Mouse (Mus musculus) left cerebral cortex, adult 9 months (tissue): ENCODE results near the gene Cyth1.

Source experiments
- DNase-seq, 2 experiments: peaks; one replicate each; pipeline ENCODE4 v3.0.0; 2022; ENCODE audit warnings: low spot score in 2 of 2

Gene Cyth1

DNA sequence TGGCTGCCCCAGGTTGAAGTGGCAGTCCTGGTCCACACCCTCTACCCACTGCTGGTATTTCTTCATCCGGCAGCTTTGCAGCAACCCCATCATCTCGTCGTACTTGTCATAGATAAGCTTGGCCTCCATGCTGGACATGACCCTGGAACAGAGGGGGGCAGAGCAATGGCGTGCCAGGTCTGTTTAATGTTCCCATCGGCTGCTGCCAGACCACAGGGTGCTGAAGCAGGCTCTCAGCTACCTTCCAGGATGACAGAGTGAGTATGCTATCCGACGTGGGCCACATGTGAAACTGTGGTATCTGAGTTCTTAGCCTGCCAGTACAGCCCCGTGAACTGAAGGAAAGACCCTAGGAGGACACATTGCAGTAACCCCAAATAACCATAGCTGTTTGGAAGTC, 129.6 kb downstream of the Cyth1 start:
- no peak for DNase-seq

DNA sequence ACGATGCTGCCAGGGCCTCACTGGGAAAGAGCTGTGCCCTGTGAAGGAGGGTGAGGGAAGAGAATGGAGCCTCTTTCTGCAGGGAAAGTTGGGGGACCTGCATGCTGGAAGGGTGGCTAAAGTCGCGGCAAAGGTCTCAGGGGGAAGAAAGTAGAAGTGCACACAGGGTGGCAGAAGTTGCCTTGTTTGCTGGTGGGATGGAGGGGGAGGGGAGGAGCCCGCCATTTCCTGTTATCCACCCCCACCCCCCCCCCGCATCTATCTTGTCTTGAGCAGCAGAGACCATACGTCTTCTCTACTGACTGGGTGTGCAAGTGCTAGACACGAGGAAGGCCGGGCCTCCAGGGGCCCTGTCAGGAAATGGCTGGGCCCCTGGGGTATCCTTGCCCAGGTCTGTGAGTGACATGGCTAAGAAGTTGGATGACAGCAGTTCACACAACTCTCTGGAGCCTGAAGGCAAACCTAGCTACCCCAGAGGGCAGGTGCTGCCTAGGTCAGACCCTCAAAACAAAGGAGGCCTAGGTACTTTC, 133.7 kb downstream of the Cyth1 start:
- no peak for DNase-seq

DNA sequence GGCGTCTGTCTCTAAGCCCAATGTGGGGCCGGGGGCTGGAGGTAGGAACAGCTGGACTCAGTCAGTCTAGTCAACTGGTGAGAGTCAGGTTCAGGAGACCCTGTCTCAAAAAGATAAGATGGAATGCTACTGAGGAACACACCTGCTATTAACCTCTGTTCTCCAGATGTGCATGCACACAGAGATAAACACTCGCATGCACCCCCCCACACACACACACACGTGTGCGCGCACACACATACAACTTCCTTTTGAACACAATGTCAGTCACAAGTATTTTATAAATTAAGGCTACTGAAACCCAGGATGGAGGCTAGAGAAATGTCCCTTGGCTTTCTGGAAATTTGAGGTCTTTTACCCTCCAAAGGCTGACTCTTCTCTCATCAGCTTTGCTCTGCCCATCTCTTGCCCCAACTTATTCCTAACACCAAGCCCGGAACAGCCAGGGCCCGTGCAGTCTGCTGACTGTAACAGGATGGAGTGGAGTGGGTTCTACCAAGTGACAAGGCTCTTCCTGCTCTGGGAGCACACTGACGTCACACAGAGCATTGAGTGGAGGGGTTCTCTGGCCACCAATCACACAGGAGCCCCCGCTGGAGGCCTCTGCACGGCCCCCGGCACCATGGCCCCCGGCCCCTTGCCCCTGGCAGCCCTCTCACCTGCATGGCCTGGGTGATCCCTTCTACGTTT, 134.7 kb downstream of the Cyth1 start:
- DNase-seq = no peak

- DNase-seq = peak; percentile 35 to 85
These were observed 144.4 kb downstream of the Cyth1 start for GRCm38 (mm10) chr11:118104001-118104400.

DNA sequence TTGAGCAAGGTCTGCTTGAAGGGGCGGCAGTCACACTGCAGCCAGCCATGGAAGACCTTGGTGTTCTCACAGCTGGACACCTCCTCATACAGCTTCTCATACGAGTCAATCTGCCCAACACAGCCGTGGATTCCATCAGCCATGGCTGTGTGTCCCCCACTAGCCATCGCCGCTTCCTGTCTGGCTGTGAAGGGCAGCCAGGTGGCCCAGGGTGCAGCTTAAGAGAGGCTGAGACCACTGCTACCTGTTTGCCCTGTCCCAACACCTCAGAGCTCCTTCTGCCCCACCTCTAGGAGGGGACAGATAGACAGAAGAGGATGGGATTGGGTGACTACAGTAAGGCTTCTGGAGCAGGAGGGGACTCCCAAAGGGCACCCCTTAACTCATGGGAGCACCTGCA, 145.0 kb downstream of the Cyth1 start:
- no peak for DNase-seq

DNA sequence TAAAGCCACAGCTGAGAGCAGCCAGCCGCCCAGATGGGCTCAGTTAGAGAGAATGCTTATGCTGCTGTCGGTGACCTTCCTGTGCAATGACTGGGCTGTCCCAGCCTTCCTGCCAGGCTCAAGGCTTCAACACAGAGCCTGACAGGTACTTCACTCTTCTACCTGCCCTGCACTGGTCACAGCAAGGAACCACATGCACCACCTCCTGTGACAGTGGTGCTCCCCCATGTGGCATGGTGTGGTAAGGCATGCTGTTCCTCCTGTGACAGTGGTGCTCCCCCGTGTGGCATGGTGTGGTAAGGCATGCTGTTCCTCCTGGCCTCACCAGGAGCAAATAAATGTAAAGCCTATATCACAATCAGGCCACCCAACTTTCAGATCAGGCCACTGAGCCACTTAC, 145.6 kb downstream of the Cyth1 start:
- peak; percentile 48 to 90 for DNase-seq

DNA sequence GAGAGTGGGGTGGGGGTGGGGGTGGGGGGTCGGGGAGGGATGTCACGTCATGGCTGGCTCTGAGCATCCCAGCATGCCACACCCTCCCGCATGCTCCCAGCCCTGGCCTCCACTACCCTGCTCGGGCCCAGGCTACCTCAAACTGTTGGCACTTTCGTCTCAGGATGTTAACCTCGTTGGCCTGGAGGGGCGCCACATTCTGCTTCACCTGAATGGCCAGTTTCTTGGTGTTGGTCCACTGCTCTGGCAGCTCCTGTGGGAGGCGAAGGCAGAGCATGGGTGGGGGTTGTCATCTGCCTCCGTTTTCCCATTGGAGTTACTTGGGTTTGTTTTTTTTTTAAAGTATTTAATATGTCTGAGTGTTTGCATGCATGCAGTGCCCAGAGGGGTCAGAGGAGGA, 147.3 kb downstream of the Cyth1 start:
- no peak for DNase-seq

GRCm38 (mm10) chr11:118096736-118097135, 151.7 kb downstream of the Cyth1 start:
- no peak for DNase-seq

GRCm38 (mm10) chr11:118095004-118095403, 153.4 kb downstream of the Cyth1 start:
- DNase-seq = no peak

GRCm38 (mm10) chr11:118091002-118091670, 157.3 kb downstream of the Cyth1 start:
- no peak for DNase-seq

DNA sequence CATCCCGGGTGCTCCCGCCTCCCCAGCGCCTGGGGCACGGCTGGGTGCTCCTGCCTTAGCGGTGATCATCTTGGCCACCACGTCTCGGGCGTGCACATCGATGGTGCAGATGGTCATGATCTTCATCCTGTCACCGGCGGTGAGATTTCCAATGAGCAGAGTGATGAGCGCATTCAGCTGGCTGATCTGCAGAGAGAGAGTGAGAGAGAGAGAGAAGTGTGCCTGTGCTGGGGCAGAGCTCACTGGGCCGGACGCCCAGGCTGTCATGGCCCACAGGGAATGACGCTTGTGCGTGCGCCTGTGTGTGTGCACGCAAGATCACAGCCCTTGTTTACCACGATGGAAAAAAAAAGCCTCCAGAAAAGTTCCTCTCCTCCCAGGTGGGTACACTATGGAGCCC, 159.5 kb downstream of the Cyth1 start:
- no peak for DNase-seq

DNA sequence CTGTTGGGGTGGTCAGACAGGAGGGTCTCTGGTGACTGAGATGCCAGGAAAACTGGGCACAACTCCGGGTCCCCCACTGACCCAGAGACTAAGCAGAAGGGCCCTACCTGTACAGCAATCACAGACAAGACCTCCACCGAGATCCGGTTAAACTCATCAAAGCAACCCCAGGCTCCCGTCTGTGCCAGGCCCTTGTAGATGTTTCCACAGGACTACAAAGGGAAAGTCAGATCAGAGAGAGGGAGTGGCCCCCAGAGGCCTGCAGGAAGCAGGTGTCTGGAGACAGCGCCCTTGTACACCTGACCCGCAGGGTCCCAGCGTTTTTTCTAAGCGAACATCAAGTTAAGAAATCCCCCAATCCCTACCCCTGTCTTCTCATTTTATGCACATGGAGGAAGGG, 162.4 kb downstream of the Cyth1 start:
- DNase-seq = no peak

GRCm38 (mm10) chr11:118085176-118085575, 163.2 kb downstream of the Cyth1 start:
- no peak for DNase-seq

DNA sequence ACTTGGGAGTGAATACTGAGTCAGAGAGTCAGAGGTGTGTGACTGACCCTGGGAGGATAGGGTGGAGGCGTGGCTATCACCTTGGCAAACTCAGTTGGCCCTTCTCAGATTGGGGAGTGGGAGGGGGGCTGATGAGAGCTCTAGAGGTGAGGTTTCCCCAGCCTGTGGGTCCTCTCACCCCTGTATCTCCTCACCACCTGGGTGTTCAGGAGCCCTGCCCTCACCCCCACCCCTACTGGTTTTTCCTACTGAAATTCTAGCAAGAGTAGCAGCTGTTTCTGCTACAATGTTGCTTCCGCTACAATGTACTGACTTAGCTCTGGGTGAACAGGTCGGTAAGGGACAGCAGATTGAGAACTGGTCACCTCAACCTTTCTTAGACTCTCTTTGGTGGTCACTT, 164.1 kb downstream of the Cyth1 start:
- DNase-seq = no peak

DNA sequence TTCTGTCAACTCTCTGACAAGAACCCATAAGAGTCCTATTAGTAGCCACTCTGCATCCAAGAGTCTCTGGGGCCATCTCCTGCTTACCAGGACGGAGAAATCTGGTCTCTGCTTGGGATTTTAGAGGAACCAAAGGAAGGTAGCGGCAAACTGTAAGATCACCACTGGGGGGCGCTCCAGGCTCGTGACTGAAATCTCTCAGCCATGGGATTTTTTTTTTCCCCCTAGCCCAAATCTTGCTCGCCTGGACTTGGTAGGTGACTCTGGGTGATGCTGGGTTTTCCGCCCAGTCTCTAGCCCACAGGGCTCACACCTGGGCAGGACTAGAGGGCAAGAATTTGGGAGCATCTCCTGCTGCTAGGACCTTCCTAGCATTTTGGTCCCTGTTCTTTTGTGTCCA, 164.6 kb downstream of the Cyth1 start:
- peak in 1 of 2 experiments; percentile 68 for DNase-seq

DNA sequence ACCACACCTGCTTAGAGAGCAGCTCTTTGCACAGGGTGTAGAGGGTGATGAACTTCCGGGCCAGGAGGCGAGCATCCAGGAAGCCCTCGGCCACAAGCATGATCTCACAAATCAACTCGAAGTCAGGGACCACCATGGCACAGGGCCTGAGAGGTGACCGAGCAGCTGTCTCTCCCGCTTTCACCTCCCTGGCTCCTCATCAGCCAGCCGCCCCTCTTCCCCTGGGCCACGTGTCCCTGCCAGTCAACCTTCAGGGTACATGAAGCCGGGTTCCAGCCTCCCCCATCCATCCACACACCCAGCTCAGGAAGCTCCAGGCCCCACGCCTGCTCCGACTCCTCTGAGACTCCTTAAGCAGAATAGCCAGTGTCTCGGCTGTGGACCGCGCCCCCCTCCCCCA, 166.1 kb downstream of the Cyth1 start:
- no peak for DNase-seq
